Mouse (Mus musculus) MEL (cell line): Measurements from ENCODE around the gene Dnaaf2.

Experiments used
- CTCF ChIP-seq, 3 experiments: IDR thresholded peaks in 2 of 3; conservative IDR thresholded peaks in 1 of 3; 2 replicates each; pipeline ENCODE4 v1.5.1; 2011 to 2012; ENCODE audit warnings: low read length in 3 of 3, low read depth in 2 of 3, mild to moderate bottlenecking in 2 of 3, improper control_type of control experiment in 1 of 3, inconsistent platforms in 1 of 3, mixed read lengths in 1 of 3, moderate library complexity in 1 of 3; ENCODE audit not compliant: control insufficient read depth in 1 of 3, insufficient read depth in 1 of 3, poor library complexity in 1 of 3, severe bottlenecking in 1 of 3
- ELF1 ChIP-seq: IDR thresholded peaks from 2 replicates; pipeline ENCODE4 v1.6.1; 2014; ENCODE audit warnings: low read depth, mild to moderate bottlenecking, inconsistent platforms, low read length, improper control_type of control experiment, moderate library complexity
- GATA1 ChIP-seq: IDR thresholded peaks from 2 replicates; pipeline ENCODE4 v1.6.1; 2011; ENCODE audit warnings: low read depth, low read length, improper control_type of control experiment
- HCFC1 ChIP-seq: IDR thresholded peaks from 2 replicates; pipeline ENCODE4 v1.6.1; 2012; ENCODE audit warnings: low read depth, mild to moderate bottlenecking, inconsistent platforms, low read length, improper control_type of control experiment, moderate library complexity
- MAX ChIP-seq: IDR thresholded peaks from 2 replicates; pipeline ENCODE4 v1.6.1; 2011; ENCODE audit warnings: low read length, improper control_type of control experiment
- POLR2A ChIP-seq, 2 experiments: IDR thresholded peaks; 2 replicates each; pipeline ENCODE4 v1.6.1; 2011 to 2012; ENCODE audit warnings: low read length in 2 of 2, mild to moderate bottlenecking in 2 of 2, control low read depth in 1 of 2, improper control_type of control experiment in 1 of 2, low read depth in 1 of 2, moderate library complexity in 1 of 2; ENCODE audit not compliant: control insufficient read depth in 1 of 2, insufficient read depth in 1 of 2, poor library complexity in 1 of 2
- TAL1 ChIP-seq: IDR thresholded peaks from 2 replicates; pipeline ENCODE4 v1.6.1; 2012; ENCODE audit warnings: mild to moderate bottlenecking, inconsistent platforms, low read length, moderate library complexity, mixed read lengths
- TBP ChIP-seq: IDR thresholded peaks from 2 replicates; pipeline ENCODE4 v1.8.0; 2011; ENCODE audit warnings: low read depth, low read length, improper control_type of control experiment
- UBTF ChIP-seq: IDR thresholded peaks from 2 replicates; pipeline ENCODE4 v1.6.1; 2012; ENCODE audit warnings: low read depth, mild to moderate bottlenecking, inconsistent platforms, low read length, improper control_type of control experiment, moderate library complexity, borderline replicate concordance; ENCODE audit not compliant: insufficient read depth
- USF1 ChIP-seq: IDR thresholded peaks from 2 replicates; pipeline ENCODE4 v1.6.1; 2014; ENCODE audit warnings: low read depth, mild to moderate bottlenecking, inconsistent platforms, low read length, improper control_type of control experiment, moderate library complexity
- ZNF384 ChIP-seq: IDR thresholded peaks from 2 replicates; pipeline ENCODE4 v1.6.1; 2012; ENCODE audit warnings: low read depth, mild to moderate bottlenecking, inconsistent platforms, low read length, improper control_type of control experiment

GRCm38 (mm10) chr12:69184342-69185295 is 13.6 kb downstream of the Dnaaf2 start:
- TF ChIP-seq CTCF (IDR thresholded peaks at IDR 0.05 in 2 of 3, conservative IDR thresholded peaks at IDR 0.05 in 1 of 3; ENCODE audit: control insufficient read depth in 1 of 3, insufficient read depth in 1 of 3, low read depth in 2 of 3, low read length in 3 of 3, poor library complexity in 1 of 3, severe bottlenecking in 1 of 3) (no peak), TBP (no peak), GATA1 (no peak), MAX (peak; percentile 64; the same call in 1 of the 2 replicates), POLR2A (IDR thresholded peaks at IDR 0.05; ENCODE audit: control insufficient read depth in 1 of 2, insufficient read depth in 1 of 2, low read depth in 1 of 2, low read length in 2 of 2, poor library complexity in 1 of 2) (no peak), UBTF (peak; percentile 47; the same call in 1 of the 2 replicates), ELF1 (no peak), HCFC1 (no peak; the same call in 1 of the 2 replicates), TAL1 (no peak), USF1 (no peak), ZNF384 (no peak)
